Mouse (Mus musculus): ENCODE measurements around the gene Tubb4b.

DNA sequence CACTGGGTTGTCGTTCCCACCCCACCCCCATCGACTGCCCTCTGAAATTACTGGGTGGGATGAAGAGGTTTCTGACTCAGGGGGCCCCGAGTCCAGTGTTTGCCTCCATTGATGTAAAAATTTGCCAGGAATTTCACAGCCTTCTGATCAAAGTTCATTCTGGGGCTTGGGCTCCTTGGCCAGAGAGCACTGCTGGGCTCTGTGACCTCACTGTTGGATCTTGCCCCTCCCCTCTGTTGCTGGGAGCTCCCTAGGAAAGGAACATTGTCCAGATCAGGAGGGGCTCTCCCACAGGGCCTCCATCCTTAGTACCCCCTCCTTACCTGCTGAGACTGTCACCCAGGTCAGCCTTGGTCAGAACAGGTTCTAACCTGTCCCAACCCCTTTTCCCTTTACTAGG, 10.1 kb downstream of the Tubb4b start, which contains the start of gene Stpg3:
- TF ChIP-seq POLR2A (IDR thresholded peaks at IDR 0.05; ENCODE audit: insufficient read depth, low read depth, low read length) (no peak), CTCF (IDR thresholded peaks at IDR 0.05; ENCODE audit: insufficient read depth, low read depth, low read length) (no peak)

Measured in olfactory bulb, adult 2 months (tissue).